Mouse (Mus musculus) kidney, embryonic 16.5 days (tissue): Measurements from ENCODE around the gene Tsks. TPM values are rescaled to one million over a fixed set of nuclear protein-coding genes. Genes with fewer than 3 reads are reported as not detected.

Source experiments
- ATAC-seq: fragments of 200-750 bp; cut with Nextera tagmentation; 2 replicates; pipeline ENCODE4 v1.8.0; 2017; ENCODE audit warnings: moderate TSS enrichment; ENCODE audit not compliant: low FRiP score, low TSS enrichment
- H3K27ac ChIP-seq: fragments of 300-500 bp; sonication (generic); 2 replicates; pipeline ENCODE4 v1.5.1; 2014; ENCODE audit warnings: low read length
- H3K27me3 ChIP-seq: fragments of 300-500 bp; sonication (generic); 2 replicates; pipeline ENCODE4 v1.6.1; 2014; ENCODE audit warnings: low read length, control low read depth, mixed read lengths; ENCODE audit not compliant: insufficient read depth
- H3K36me3 ChIP-seq: fragments of 300-500 bp; sonication (generic); 2 replicates; pipeline ENCODE4 v1.6.1; 2014; ENCODE audit warnings: low read length, control low read depth, mixed read lengths; ENCODE audit not compliant: insufficient read depth
- H3K4me1 ChIP-seq: fragments of 300-500 bp; sonication (generic); 2 replicates; pipeline ENCODE4 v1.6.1; 2014; ENCODE audit warnings: low read length, control low read depth, mixed read lengths; ENCODE audit not compliant: insufficient read depth
- H3K4me2 ChIP-seq: fragments of 300-500 bp; sonication (generic); replicated peaks from 2 replicates; pipeline ENCODE4 v1.6.1; 2014; ENCODE audit warnings: low read depth, low read length
- H3K4me3 ChIP-seq: fragments of 300-500 bp; sonication (generic); 2 replicates; pipeline ENCODE4 v1.5.1; 2014; ENCODE audit warnings: mild to moderate bottlenecking, low read length
- H3K9ac ChIP-seq: fragments of 300-500 bp; sonication (generic); replicated peaks from 2 replicates; pipeline ENCODE4 v1.6.1; 2014; ENCODE audit warnings: low read length
- H3K9me3 ChIP-seq: fragments of 300-500 bp; sonication (generic); 2 replicates; pipeline ENCODE4 v1.6.1; 2016; ENCODE audit warnings: low read length, control low read depth
- WGBS: fragments of 180-500 bp; shearing (Covaris S2); extraction: QIAGEN DNeasy Blood & Tissue Kit; methylation state at CpG from one replicate; pipeline ENCODE4 v1.1.7; 2014; 5-methylcytosine and 5-hydroxymethylcytosine counted together
- polyA plus RNA-seq: library from polyadenylated mRNA; unstranded; fragments of >200 nt; fragmentation: Nextera tagmentation; extraction: Ambion mirVana; gene quantifications from 2 replicates; pipeline ENCODE4 v1.2.1, GENCODE M21; 2015

The Tsks gene
- polyA plus RNA-seq, 1 experiment from 2014 or later = 0.24 TPM

- Histone ChIP-seq H3K27me3 (no peaks in the 10 kb centered on the region), H3K9me3 (no peaks in the 10 kb centered on the region), H3K27ac (no peak overlapping the region), H3K4me1 (no peaks in the 10 kb centered on the region), H3K9ac (no peak overlapping the region), H3K36me3 (peaks cover 74% of the 10 kb centered on the region), H3K4me2 (no peak overlapping the region), H3K4me3 (no peak overlapping the region)
- WGBS = 81% methylated on average over 15 of the region's 15 CpGs
- ATAC-seq = no peak
These were observed 34.1 kb upstream of the Tsks start for GRCm38 (mm10) chr7:44908706-44909476.

DNA sequence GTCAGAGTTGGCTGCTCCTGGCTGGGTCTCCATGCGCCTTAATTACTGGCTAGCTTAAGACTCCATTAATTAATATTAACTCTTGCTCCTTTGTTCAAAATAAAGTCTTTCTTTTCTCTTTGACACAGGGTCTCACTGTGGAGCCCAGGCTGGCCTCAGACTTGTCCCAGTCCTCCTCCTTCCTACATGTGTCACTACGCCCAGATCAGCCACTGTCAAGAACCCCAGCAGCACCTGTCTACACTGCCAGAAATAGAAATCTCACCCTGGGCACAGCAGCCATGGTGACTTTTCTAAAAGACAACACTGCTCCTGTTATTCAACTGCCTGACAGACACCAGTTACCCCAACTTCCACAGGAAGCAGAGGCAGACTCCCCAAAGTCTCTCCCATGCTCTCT is 28.6 kb upstream of the Tsks start:
- no peaks in the 10 kb centered on the region for H3K4me1 ChIP-seq
- H3K4me2 ChIP-seq = no peak overlapping the region
- 91% methylated on average over 2 of the region's 2 CpGs for WGBS
- H3K27me3 ChIP-seq = no peaks in the 10 kb centered on the region
- no peak overlapping the region for H3K4me3 ChIP-seq
- H3K27ac ChIP-seq = no peak overlapping the region
- H3K36me3 ChIP-seq = peaks cover 39% of the 10 kb centered on the region
- no peak for ATAC-seq
- H3K9ac ChIP-seq = no peak overlapping the region
- H3K9me3 ChIP-seq = no peaks in the 10 kb centered on the region

DNA sequence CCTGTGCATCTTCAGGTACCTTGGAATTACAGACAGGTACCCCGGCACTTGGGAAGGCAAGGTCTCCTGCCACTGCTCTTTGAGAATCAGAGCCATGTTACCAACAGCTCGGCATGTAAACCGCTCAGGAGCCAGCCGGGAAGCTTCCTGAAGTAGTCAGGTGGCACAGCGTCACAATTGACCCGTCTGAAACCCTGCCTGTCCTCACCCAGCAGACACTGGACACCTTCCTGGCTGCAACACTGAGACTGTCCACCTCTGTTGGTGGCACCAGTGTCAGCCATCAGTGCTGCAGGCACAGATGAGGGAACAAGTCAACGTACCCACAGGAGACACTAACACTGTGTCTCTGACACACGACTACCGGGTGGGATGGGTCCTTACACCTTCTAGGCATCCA is 27.7 kb upstream of the Tsks start:
- Histone ChIP-seq H3K9ac (no peak overlapping the region), H3K4me3 (no peak overlapping the region), H3K27me3 (no peaks in the 10 kb centered on the region), H3K36me3 (peaks cover 34% of the 10 kb centered on the region), H3K4me2 (no peak overlapping the region), H3K4me1 (no peaks in the 10 kb centered on the region), H3K27ac (no peak overlapping the region), H3K9me3 (no peaks in the 10 kb centered on the region)
- ATAC-seq = no peak
- WGBS = 88% methylated on average over 9 of the region's 9 CpGs

- H3K4me2 ChIP-seq = no peak overlapping the region
- H3K9me3 ChIP-seq = no peaks in the 10 kb centered on the region
- ATAC-seq = no peak
- H3K4me1 ChIP-seq = no peaks in the 10 kb centered on the region
- peaks cover 33% of the 10 kb centered on the region for H3K36me3 ChIP-seq
- no peaks in the 10 kb centered on the region for H3K27me3 ChIP-seq
- no peak overlapping the region for H3K4me3 ChIP-seq
- no peak overlapping the region for H3K27ac ChIP-seq
- WGBS = 84% methylated on average over 6 of the region's 6 CpGs
- no peak overlapping the region for H3K9ac ChIP-seq
These were observed 26.8 kb upstream of the Tsks start for GRCm38 (mm10) chr7:44916191-44916590.

DNA sequence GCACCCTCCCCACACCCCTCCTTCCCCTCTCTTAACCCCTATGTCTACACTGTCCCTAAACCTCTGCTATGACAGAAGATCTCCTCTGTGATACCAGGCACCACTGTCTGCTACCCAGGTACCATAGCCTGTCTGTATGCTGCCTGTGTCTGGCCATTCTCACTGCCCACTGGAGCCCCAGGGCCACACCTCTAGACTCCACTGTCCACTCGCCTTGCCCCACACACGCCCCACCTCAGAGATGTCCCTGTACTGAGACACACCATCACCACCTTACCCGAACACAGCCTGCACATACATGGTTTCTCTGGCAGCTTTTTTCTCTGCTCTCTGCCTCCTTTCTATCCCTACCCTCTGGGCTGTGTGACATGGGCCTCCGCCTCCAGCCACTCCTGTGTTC is 26.1 kb upstream of the Tsks start:
- Histone ChIP-seq H3K9ac (no peak overlapping the region), H3K4me3 (no peak overlapping the region), H3K36me3 (peaks cover 36% of the 10 kb centered on the region), H3K9me3 (no peaks in the 10 kb centered on the region), H3K27me3 (no peaks in the 10 kb centered on the region), H3K27ac (no peak overlapping the region), H3K4me1 (no peaks in the 10 kb centered on the region), H3K4me2 (no peak overlapping the region)
- ATAC-seq = peak; percentile 34; the same call in 1 of the 2 replicates
- WGBS = 88% methylated on average over 4 of the region's 4 CpGs

- H3K27ac ChIP-seq = no peak overlapping the region
These were observed 24.8 kb upstream of the Tsks start for GRCm38 (mm10) chr7:44918219-44918618.

GRCm38 (mm10) chr7:44919127-44919526 is 23.9 kb upstream of the Tsks start:
- ATAC-seq = no peak
- Histone ChIP-seq H3K9ac (no peak overlapping the region), H3K4me3 (no peak overlapping the region), H3K4me1 (no peaks in the 10 kb centered on the region), H3K36me3 (peaks cover 36% of the 10 kb centered on the region), H3K27ac (no peak overlapping the region), H3K27me3 (no peaks in the 10 kb centered on the region), H3K4me2 (no peak overlapping the region), H3K9me3 (no peaks in the 10 kb centered on the region)
- 91% methylated on average over 5 of the region's 5 CpGs for WGBS

More at GRCm38 (mm10) chr7:44918219-44918618, 24.8 kb upstream of the Tsks start:
- 82% methylated on average over 3 of the region's 3 CpGs for WGBS
- Histone ChIP-seq H3K4me3 (no peak overlapping the region), H3K9me3 (no peaks in the 10 kb centered on the region), H3K4me1 (no peaks in the 10 kb centered on the region), H3K27me3 (no peaks in the 10 kb centered on the region), H3K4me2 (no peak overlapping the region), H3K36me3 (peaks cover 37% of the 10 kb centered on the region), H3K9ac (no peak overlapping the region)
- no peak for ATAC-seq

DNA sequence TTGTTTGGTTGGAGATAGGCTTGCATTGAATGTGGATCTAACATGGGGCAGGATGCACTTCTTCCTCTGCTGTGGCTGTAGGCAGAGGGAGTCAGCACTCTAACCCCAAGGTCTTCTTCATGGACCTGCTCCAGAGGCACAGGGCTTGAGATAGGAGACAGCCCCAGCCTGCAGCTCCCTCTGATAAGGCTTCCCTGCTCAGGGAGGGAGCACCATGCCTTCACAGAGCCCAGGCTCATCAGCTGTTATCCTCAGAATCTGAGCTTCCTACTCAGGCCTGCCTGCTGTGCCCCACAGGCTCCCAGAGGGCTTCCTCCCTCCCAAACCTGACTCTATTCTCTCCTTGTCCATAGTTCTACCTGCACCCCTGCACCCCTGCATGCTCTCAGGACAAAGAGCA is 20.5 kb upstream of the Tsks start:
- no peak for ATAC-seq
- H3K36me3 ChIP-seq = peaks cover 34% of the 10 kb centered on the region

DNA sequence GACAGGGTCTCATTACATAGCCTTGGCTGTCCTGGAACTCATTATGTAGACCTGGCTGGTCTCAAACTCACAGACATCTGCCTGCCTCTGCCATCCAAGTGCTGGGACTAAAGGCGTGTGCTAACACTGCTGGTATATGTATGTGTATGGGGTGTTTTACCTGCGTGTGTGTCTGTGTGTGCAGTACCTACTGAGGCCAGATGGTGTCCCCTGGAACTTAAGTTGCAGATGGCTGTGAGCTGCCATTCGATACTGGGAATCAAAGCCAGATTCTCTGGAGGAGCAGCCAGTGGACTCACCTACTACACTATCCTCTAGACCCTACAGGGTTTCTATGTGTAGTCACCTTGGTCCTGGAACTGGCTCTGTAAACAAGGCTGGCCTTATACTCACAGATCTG is 17.5 kb upstream of the Tsks start:
- no peaks in the 10 kb centered on the region for H3K27me3 ChIP-seq
- H3K36me3 ChIP-seq = peaks cover 31% of the 10 kb centered on the region
- H3K4me1 ChIP-seq = peaks cover 15% of the 10 kb centered on the region
- no peak overlapping the region for H3K4me2 ChIP-seq
- no peak overlapping the region for H3K9ac ChIP-seq
- H3K4me3 ChIP-seq = no peak overlapping the region
- 82% methylated on average over 3 of the region's 3 CpGs for WGBS
- no peak overlapping the region for H3K27ac ChIP-seq
- ATAC-seq = no peak
- H3K9me3 ChIP-seq = no peaks in the 10 kb centered on the region

More for the DNA sequence above, 20.5 kb upstream of the Tsks start:
- Histone ChIP-seq H3K9me3 (no peaks in the 10 kb centered on the region), H3K9ac (no peak overlapping the region), H3K4me2 (no peak overlapping the region), H3K27me3 (no peaks in the 10 kb centered on the region), H3K4me3 (no peak overlapping the region), H3K27ac (no peak overlapping the region), H3K4me1 (no peaks in the 10 kb centered on the region)

GRCm38 (mm10) chr7:44928570-44928969 is 14.4 kb upstream of the Tsks start:
- Histone ChIP-seq H3K36me3 (peaks cover 16% of the 10 kb centered on the region), H3K9ac (peak overlapping the region; percentile 95), H3K4me1 (peaks cover 15% of the 10 kb centered on the region), H3K9me3 (no peaks in the 10 kb centered on the region), H3K4me3 (peak overlapping the region; percentile 98), H3K27me3 (no peaks in the 10 kb centered on the region), H3K4me2 (peak overlapping the region; percentile 68), H3K27ac (no peak overlapping the region; the same call in 1 of the 2 replicates)
- 0% methylated on average over 1 of the region's 1 CpGs for WGBS
- no peak for ATAC-seq
